Mouse (Mus musculus) thymus, postnatal 25 days (tissue): ENCODE measurements around the gene Galnt2.

Experiments used
- DNase-seq: peaks from one replicate; pipeline ENCODE4 v3.0.0; 2022

Gene Galnt2

DNA sequence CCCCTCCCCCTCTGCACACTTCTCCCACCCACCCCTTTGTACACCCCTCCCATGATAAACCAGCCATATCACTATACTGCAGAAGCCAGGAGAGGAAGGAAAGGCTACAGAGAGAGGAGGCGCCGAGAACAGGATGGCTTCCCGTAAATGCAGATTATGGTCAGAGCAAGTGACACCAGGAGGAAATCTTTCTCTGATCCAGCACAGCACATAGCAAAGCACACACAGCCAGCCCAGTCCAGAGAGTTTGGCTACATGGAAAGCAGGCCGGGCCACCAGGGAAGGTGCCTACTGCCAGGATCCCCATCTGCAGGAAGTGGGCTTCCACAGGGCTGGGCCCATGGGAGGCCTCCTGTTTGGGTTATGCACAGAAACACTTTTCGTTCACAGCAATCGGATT, 63.2 kb downstream of the Galnt2 start:
- DNase-seq = no peak

DNA sequence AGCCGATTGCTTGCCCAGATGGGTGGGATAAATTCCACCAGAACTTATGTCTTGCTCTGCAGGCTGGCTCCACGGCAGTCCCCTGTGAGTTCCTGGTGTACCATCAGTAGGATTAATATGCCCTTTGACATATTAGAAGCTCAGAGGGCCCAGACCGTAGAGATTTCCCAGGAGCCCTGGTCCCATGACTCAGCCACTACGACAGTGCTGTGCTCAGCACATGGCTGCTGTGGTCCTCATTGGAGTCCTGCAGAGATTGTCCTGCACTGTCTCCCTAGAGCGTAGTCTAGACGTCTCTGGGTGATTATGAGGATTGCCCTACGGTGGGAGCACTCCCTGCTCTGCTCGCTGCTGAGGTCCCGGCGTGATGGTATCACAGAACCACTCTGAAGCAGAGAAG, 63.7 kb downstream of the Galnt2 start:
- DNase-seq = no peak

DNA sequence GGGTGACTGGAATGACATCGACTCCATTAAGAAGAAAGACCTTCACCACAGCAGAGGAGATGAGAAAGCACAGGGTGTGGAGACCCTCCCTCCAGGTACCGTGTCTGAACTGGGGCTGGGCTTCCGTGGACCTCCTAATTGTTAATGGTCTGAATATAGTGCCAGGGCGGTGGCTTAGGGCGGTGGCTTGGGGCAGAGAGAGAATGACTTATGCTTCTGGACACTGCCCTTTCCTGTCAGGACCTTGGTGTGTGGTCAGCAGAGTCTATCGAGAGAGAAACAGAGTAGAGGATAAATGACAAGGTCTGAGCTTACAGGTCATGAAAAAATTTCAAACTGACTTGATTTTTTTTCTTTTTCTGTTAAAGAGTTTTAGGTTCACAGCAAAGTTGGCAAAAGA, 64.2 kb downstream of the Galnt2 start:
- no peak for DNase-seq

DNA sequence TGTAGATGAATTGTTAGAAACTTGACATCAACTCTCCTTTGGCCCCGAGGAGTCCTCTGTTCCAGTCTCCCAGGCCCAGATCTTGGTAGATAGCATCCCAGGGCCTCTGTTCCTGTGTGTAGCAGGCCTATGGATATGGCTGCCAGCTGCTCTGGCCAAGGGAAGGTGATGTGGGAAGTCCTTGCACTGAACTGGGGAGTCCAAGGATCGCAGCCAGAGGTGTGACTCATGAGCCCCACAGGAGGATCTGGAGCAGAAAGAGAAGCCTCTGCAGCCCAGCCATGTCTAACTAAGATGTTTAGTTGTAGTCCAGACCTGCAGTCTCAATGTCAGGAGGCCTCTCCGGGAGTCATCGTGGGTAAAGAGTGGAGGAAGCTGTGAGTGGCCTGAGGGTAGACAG, 70.3 kb downstream of the Galnt2 start:
- DNase-seq = no peak

DNA sequence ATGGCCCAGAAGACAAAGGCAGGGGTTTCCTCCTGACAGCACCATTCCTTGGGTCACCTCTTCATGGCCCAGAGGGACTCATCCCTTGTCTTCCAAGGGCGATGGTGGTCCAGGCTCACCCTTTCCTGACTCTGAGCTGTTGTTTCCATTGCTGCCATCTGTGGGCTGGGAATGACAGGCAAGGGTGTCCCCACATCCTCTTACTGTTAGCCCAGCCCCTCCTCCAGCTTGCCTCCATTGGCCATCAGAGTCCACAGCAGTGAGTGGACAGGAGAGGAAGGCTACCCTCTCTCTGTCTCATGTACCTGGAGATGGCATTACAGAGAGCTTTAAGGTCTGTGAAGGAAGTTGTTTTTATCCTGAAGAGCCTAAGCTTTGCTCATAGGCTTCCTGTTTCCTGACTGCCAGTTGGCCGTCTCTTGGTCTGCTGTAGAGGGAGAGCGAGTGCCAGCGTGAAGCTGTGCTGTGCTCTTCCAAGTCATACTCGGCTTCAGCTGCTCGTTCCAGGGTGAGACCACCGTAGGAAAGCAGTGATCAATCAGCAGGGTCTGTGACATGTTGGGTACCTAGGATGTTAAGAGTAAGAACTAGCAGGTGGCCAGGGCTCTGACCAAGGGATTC, 70.9 kb downstream of the Galnt2 start:
- no peak for DNase-seq

- no peak for DNase-seq
Observed at GRCm38 (mm10) chr8:124303211-124303902, 72.2 kb downstream of the Galnt2 start.

GRCm38 (mm10) chr8:124304141-124304540, 73.0 kb downstream of the Galnt2 start:
- DNase-seq = no peak

DNA sequence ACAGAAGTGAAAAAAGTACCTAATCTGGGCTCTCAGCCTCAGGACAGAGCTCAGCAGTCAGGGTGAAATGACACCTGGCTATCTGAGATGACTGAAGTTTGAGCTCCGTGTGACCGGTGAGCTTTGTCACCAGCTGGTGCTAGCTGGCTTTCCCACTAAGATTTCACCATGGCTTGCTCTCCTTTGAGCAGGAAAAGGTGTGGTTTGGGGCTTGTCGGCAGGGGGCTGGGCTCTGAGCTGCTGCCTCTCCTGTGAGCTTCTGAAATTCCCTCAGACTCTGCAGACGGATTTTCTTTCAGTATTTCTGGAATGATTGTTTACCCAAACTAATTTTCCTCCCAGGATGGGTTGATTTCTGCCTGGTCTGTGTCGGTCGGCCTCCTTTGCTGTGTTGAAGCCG, 75.4 kb downstream of the Galnt2 start:
- DNase-seq = no peak

GRCm38 (mm10) chr8:124307700-124308099, 76.5 kb downstream of the Galnt2 start:
- no peak for DNase-seq

DNA sequence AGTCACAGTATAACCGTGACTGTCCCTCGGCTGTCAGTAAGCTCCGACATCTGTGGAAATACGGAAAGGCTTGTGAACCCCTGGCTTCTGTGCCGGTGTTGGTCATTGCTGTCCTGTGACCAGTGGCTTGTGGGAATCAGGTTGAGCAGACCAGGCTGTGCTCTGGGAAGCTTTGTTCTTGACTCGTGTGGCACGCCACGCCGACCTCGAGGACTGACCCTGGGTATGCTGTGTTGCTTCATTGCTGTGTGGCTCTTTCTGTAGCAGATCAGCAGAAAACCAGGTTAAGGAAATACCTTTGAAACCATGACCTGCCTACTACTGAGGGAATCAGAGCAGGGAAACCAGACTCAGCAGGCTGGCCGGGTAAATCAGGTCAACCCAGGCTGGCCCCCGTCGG, 79.3 kb downstream of the Galnt2 start:
- DNase-seq = no peak

- no peak for DNase-seq
Observed at GRCm38 (mm10) chr8:124311111-124311510, 79.9 kb downstream of the Galnt2 start.

DNA sequence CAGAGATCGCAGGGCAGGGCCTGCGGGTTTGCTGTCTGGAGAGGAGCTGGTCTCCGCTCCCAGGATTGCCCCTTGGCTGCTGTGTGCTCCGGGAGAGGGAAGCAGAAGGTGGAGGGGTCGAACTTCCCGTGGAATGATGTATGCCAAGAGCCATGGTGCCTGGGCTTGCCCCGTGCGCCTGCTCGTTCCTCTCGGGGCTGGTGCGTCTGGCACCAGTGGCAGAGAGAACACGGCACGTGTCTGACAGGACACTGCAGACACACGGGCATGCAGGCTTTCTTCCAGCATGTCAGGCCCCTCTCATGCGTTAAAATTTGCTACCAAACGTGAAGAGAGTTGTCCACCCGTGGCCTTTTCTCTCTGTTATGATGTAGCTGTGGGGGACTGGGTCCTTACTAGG, 80.5 kb downstream of the Galnt2 start:
- no peak for DNase-seq

DNA sequence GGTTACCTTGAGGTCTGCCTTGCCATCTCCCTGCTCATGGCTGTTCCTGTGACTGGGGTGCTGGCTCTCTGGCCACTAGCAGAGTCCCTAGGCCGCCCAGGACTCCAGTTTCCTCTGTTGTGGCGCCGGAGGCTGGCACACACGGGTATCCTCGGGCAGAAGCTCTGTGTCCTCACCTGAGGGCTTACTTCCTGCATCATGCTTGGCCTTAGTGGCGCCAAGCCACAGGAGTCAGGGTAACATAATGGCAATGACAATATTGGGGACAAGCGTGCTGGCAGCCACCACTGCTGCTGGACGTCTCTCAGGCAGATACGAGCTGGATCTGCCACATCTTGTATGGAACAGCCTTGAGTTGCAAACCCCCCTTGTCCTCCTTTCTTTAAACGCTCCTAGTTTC, 81.0 kb downstream of the Galnt2 start:
- no peak for DNase-seq

DNA sequence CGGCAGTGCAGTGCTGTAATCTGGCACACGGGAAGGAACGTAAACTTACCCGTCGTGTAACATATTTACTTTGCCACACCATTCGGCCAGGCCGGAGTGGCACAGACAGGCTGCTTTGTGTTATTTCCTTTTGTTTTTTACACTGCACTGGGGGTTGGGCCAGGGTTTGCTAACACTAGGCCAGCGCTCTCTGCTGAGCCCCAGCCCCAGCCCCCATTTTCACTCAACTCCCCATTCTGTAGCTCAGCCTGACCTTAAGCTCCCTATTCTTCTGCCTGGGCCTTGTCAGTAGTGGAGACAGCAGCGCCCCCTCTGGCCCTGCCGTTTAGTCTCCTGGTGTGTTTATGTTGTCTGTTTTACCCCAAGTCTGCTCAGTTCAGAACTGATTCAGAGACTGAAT, 83.6 kb downstream of the Galnt2 start:
- peak; percentile 51 for DNase-seq

DNA sequence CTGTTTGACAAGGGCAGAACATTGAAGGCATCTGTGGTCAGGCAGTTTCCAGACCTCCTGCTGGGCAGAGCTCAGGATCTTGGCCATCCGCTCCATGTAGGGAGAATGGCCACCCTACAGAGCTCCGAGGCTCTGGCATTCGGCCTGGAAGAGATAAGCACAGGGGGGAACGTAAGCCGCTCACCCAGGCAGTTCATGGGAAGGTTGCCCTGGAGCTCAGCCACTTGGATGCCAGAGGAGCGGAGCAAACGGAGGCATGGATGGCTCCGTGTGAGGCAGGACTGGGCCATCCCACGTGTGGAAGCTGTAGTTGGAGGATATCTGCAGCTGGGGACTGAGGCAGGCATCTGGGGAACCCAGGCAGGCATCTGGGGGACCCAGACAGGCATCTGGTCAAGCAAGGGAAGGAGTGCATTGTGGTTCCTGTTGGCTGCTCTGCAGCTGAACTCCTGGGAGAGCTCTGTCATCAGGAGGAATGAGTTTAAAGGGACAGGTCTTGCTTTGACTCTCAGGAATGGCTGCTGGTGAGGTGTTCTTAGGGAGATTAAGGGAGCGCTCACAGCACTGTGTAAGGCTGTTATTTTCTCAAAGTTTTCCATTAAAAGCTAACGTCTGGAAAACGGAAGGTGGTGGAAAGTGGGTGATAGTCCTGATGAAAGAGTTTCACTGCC, 85.4 kb downstream of the Galnt2 start:
- no peak for DNase-seq

- peak; percentile 26 for DNase-seq
Observed at GRCm38 (mm10) chr8:124317191-124317682, 86.0 kb downstream of the Galnt2 start.

DNA sequence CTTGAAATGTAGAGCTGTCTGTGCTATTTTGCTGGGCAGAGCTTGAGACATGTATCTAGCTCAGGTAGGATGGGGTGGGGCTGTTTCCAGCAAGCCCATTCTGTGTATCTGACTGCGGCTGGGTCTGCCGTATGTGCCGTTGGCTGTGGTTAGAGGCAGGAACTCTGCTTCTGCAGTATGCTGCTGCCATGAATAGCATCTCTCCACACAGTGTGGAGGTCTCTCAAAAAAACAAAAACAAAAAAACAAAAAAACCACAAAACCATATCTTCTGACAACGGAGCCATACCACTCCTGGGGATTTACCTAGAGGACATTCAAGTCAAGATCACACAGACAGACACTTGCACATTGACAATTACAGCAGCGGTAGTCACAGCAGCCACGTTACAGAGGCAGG, 86.6 kb downstream of the Galnt2 start:
- peak; percentile 71 for DNase-seq

- no peak for DNase-seq
Observed at GRCm38 (mm10) chr8:124318612-124319315, 87.6 kb downstream of the Galnt2 start.

DNA sequence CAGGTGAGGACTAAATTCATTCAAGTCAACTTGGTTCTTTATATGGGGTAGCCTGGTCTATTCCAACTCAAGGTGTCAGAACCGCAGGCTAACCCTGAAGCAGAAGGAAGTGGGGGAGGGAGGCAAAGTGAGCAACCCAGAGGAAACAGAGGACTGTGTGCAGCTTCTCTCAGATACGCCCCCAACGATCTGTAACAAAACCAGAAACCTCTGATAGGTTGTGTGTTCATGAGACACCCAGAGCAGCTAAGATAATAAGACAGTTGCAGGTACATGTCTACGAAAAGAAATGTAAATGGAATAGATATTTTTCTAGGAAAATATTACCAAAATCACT, 88.1 kb downstream of the Galnt2 start:
- peak; percentile 42 for DNase-seq

- DNase-seq = no peak
Observed at GRCm38 (mm10) chr8:124321227-124321840, 90.1 kb downstream of the Galnt2 start.

- no peak for DNase-seq
Observed at GRCm38 (mm10) chr8:124323356-124323755, 92.2 kb downstream of the Galnt2 start.

GRCm38 (mm10) chr8:124328259-124328658, 97.1 kb downstream of the Galnt2 start:
- DNase-seq = no peak

DNA sequence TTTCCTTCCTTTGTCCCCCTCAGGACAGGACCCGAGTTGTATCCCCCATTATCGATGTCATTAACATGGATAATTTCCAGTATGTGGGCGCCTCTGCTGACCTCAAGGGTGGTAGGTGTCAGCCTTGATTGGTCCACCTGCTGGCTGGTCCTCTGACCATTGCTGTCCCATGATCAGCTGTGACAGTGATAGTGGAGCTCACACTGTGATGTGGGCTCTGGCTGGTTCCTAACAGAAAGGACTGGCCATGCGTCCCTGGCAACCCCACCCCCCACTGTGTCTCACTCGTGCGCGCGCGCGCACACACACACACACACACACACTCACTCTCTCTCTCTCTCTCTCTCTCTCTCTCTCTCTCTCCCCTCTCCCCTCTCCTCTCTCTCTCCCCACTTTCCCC, 98.5 kb downstream of the Galnt2 start:
- no peak for DNase-seq
